Mouse (Mus musculus): ENCODE results near the gene Rhox3a. TPM values are rescaled to one million over a fixed set of nuclear protein-coding genes. Genes with fewer than 3 reads are reported as not detected.
"Not testable (repeated sequence)": the region's sequence is repeated elsewhere in the genome, so short reads cannot be mapped to it uniquely, and the experiment has no call there.

Gene Rhox3a
- not detected for total RNA-seq (2021)

GRCm38 (mm10) chrX:37249619-37250018 is at the start of gene Rhox3a:
Gene Rhox3a (plus strand): TSS chrX:37249919.
- DNase-seq; intact Hi-C loops (cut with DNase I): not testable (repeated sequence)

- DNase-seq = no peak
- intact Hi-C loops (cut with DNase I) = no loop called here
Measured at GRCm38 (mm10) chrX:37210941-37211340, 38.8 kb upstream of the Rhox3a start, which contains the start of gene Gm9. Gene Gm9 (minus strand): TSS chrX:37211041.

GRCm38 (mm10) chrX:37222158-37222557 is 27.6 kb upstream of the Rhox3a start, which contains the start of gene Rhox1:
Gene Rhox1 (minus strand): TSS chrX:37222258.
- intact Hi-C loops (cut with DNase I); DNase-seq: not testable (repeated sequence)

- DNase-seq; intact Hi-C loops (cut with DNase I): not testable (repeated sequence)
Measured at GRCm38 (mm10) chrX:37244676-37245075, 5.0 kb upstream of the Rhox3a start, which contains the start of gene Rhox2a. Gene Rhox2a (plus strand): TSS chrX:37244976.

- DNase-seq; intact Hi-C loops (cut with DNase I): not testable (repeated sequence)
Measured at GRCm38 (mm10) chrX:37265038-37265437, 15.3 kb downstream of the Rhox3a start, which contains the start of gene Rhox4a. Gene Rhox4a (plus strand): TSS chrX:37265338.

Other genes starting within 250 kb of the Rhox3a start
- gene Sowahd, start 201.1 kb upstream of the Rhox3a start, total RNA-seq (2021) = not detected
- gene Rpl39, start 164.5 kb upstream of the Rhox3a start, total RNA-seq (2021) = 100 to 1,000 TPM; 500 to 550 TPM
- gene Upf3b, start 139.6 kb upstream of the Rhox3a start, total RNA-seq (2021) = 10 to 100 TPM; 23.2 to 27.6 TPM
- 10 to 100 TPM; 19.8 to 25.8 TPM for gene Nkap, start 123.1 kb upstream of the Rhox3a start, total RNA-seq (2021)
- under 1 TPM in 1 of 2 experiments, not detected in 1; 0.20 TPM for gene Akap14, start 81.1 kb upstream of the Rhox3a start, total RNA-seq (2021)
- gene Ndufa1, start 58.8 kb upstream of the Rhox3a start, total RNA-seq (2021) = 100 to 1,000 TPM; 159 to 172 TPM
- 1 to 10 TPM; 8.8 to 9.0 TPM for gene Rnf113a1, start 58.7 kb upstream of the Rhox3a start, total RNA-seq (2021)
- not detected for gene Gm9, start 38.9 kb upstream of the Rhox3a start, total RNA-seq (2021)
- not detected for gene Rhox1, start 27.7 kb upstream of the Rhox3a start, total RNA-seq (2021)
- not detected for gene Rhox2a, start 4.9 kb upstream of the Rhox3a start, total RNA-seq (2021)
- not detected for gene Rhox4a, start 15.4 kb downstream of the Rhox3a start, total RNA-seq (2021)
- gene Rhox3a2, start 130.1 kb downstream of the Rhox3a start, total RNA-seq (2021) = not detected
- not detected for gene Rhox4a2, start 140.9 kb downstream of the Rhox3a start, total RNA-seq (2021)
- not detected for gene Rhox2b, start 162.1 kb downstream of the Rhox3a start, total RNA-seq (2021)
- not detected for gene Rhox4b, start 182.6 kb downstream of the Rhox3a start, total RNA-seq (2021)
- not detected for gene Rhox2c, start 203.8 kb downstream of the Rhox3a start, total RNA-seq (2021)
- not detected for gene Rhox3c, start 208.7 kb downstream of the Rhox3a start, total RNA-seq (2021)
- gene Rhox4c, start 230.4 kb downstream of the Rhox3a start, total RNA-seq (2021) = not detected
- not detected for gene Rhox2d, start 243.5 kb downstream of the Rhox3a start, total RNA-seq (2021)

All from left cerebral cortex, postnatal 4 days (tissue).